Mouse (Mus musculus): ENCODE data around the gene Zranb2. TPM values are rescaled to one million over a fixed set of nuclear protein-coding genes. Genes with fewer than 3 reads are reported as not detected.

Gene Zranb2
- polyA plus RNA-seq (2011; ENCODE audit: insufficient read depth, insufficient read length, low read depth, missing spikeins), result 234 and 237 TPM in 2 replicates

- Histone ChIP-seq H3K4me3 (ENCODE audit: low read depth, low read length) (peak within 1 kb of the TSS; percentile 93), H3K4me1 (ENCODE audit: control insufficient read depth, insufficient read depth, low read length) (no peaks in the 10 kb centered on the region), H3K36me3 (ENCODE audit: control insufficient read depth, insufficient read depth, low read length, poor library complexity, severe bottlenecking) (peaks cover 24% of the 10 kb centered on the region), H3K9me3 (replicated peaks; ENCODE audit: control insufficient read depth, insufficient read depth, low read length, poor library complexity, severe bottlenecking) (0 out of 2 replicates have a peak, but pooled peaks cover 2% of the 10 kb centered on the region), H3K9ac (ENCODE audit: low read depth, poor library complexity, severe bottlenecking) (peak within 1 kb of the TSS; percentile 97), H3K27ac (ENCODE audit: insufficient read depth, low read length) (peak within 1 kb of the TSS; percentile 63), H3K27me3 (ENCODE audit: control insufficient read depth, insufficient read depth, low read length, poor library complexity, severe bottlenecking) (no peaks in the 10 kb centered on the region)
- TF ChIP-seq POLR2A (IDR thresholded peaks at IDR 0.05; ENCODE audit: insufficient read depth, low read length) (no peak), EP300 (IDR thresholded peaks at IDR 0.05; ENCODE audit: insufficient read depth, low read depth, low read length) (0 out of 2 replicates have a peak, but pooled peaks have one; percentile 10)
Measured at GRCm38 (mm10) chr3:157533964-157534785, at the start of gene Zranb2. Zranb2 (plus strand) TSS chr3:157534160.

- H3K9me3 ChIP-seq (replicated peaks; ENCODE audit: control insufficient read depth, insufficient read depth, low read length, poor library complexity, severe bottlenecking), result no peaks in the 10 kb centered on the region
- H3K36me3 ChIP-seq (ENCODE audit: control insufficient read depth, insufficient read depth, low read length, poor library complexity, severe bottlenecking), result no peaks in the 10 kb centered on the region
- no peaks in the 10 kb centered on the region for H3K4me1 ChIP-seq (ENCODE audit: control insufficient read depth, insufficient read depth, low read length)
- no peaks in the 10 kb centered on the region for H3K27me3 ChIP-seq (ENCODE audit: control insufficient read depth, insufficient read depth, low read length, poor library complexity, severe bottlenecking)
- H3K4me3 ChIP-seq (ENCODE audit: low read depth, low read length), result no peak overlapping the region
- H3K27ac ChIP-seq (ENCODE audit: insufficient read depth, low read length), result no peak overlapping the region
- no peak overlapping the region for H3K9ac ChIP-seq (ENCODE audit: low read depth, poor library complexity, severe bottlenecking)
- TF ChIP-seq CTCF (IDR thresholded peaks at IDR 0.05; ENCODE audit: low read depth, low read length) (no peak), POLR2A (IDR thresholded peaks at IDR 0.05; ENCODE audit: insufficient read depth, low read length) (no peak), EP300 (IDR thresholded peaks at IDR 0.05; ENCODE audit: insufficient read depth, low read depth, low read length) (no peak)
Measured at GRCm38 (mm10) chr3:157492043-157492442, 41.9 kb upstream of the Zranb2 start.

GRCm38 (mm10) chr3:157502216-157502615 is 31.7 kb upstream of the Zranb2 start:
- Histone ChIP-seq H3K36me3 (ENCODE audit: control insufficient read depth, insufficient read depth, low read length, poor library complexity, severe bottlenecking) (no peaks in the 10 kb centered on the region), H3K9me3 (replicated peaks; ENCODE audit: control insufficient read depth, insufficient read depth, low read length, poor library complexity, severe bottlenecking) (no peaks in the 10 kb centered on the region; the same call in 1 of the 2 replicates), H3K9ac (ENCODE audit: low read depth, poor library complexity, severe bottlenecking) (no peak overlapping the region), H3K27me3 (ENCODE audit: control insufficient read depth, insufficient read depth, low read length, poor library complexity, severe bottlenecking) (no peaks in the 10 kb centered on the region), H3K27ac (ENCODE audit: insufficient read depth, low read length) (no peak overlapping the region), H3K4me3 (ENCODE audit: low read depth, low read length) (no peak overlapping the region), H3K4me1 (ENCODE audit: control insufficient read depth, insufficient read depth, low read length) (no peaks in the 10 kb centered on the region)
- TF ChIP-seq CTCF (IDR thresholded peaks at IDR 0.05; ENCODE audit: low read depth, low read length) (no peak), EP300 (IDR thresholded peaks at IDR 0.05; ENCODE audit: insufficient read depth, low read depth, low read length) (no peak), POLR2A (IDR thresholded peaks at IDR 0.05; ENCODE audit: insufficient read depth, low read length) (no peak)

- Histone ChIP-seq H3K9me3 (replicated peaks; ENCODE audit: control insufficient read depth, insufficient read depth, low read length, poor library complexity, severe bottlenecking) (no peaks in the 10 kb centered on the region), H3K4me3 (ENCODE audit: low read depth, low read length) (no peak overlapping the region), H3K4me1 (ENCODE audit: control insufficient read depth, insufficient read depth, low read length) (no peaks in the 10 kb centered on the region), H3K27ac (ENCODE audit: insufficient read depth, low read length) (no peak overlapping the region), H3K9ac (ENCODE audit: low read depth, poor library complexity, severe bottlenecking) (no peak overlapping the region), H3K27me3 (ENCODE audit: control insufficient read depth, insufficient read depth, low read length, poor library complexity, severe bottlenecking) (no peaks in the 10 kb centered on the region), H3K36me3 (ENCODE audit: control insufficient read depth, insufficient read depth, low read length, poor library complexity, severe bottlenecking) (no peaks in the 10 kb centered on the region)
- TF ChIP-seq CTCF (IDR thresholded peaks at IDR 0.05; ENCODE audit: low read depth, low read length) (no peak), EP300 (IDR thresholded peaks at IDR 0.05; ENCODE audit: insufficient read depth, low read depth, low read length) (no peak)
Measured at GRCm38 (mm10) chr3:157514116-157514796, 19.7 kb upstream of the Zranb2 start.

GRCm38 (mm10) chr3:157516471-157516870 is 17.5 kb upstream of the Zranb2 start:
- Histone ChIP-seq H3K4me3 (ENCODE audit: low read depth, low read length) (no peak overlapping the region), H3K27ac (ENCODE audit: insufficient read depth, low read length) (no peak overlapping the region), H3K4me1 (ENCODE audit: control insufficient read depth, insufficient read depth, low read length) (no peaks in the 10 kb centered on the region), H3K36me3 (ENCODE audit: control insufficient read depth, insufficient read depth, low read length, poor library complexity, severe bottlenecking) (no peaks in the 10 kb centered on the region), H3K9me3 (replicated peaks; ENCODE audit: control insufficient read depth, insufficient read depth, low read length, poor library complexity, severe bottlenecking) (no peaks in the 10 kb centered on the region), H3K9ac (ENCODE audit: low read depth, poor library complexity, severe bottlenecking) (no peak overlapping the region), H3K27me3 (ENCODE audit: control insufficient read depth, insufficient read depth, low read length, poor library complexity, severe bottlenecking) (no peaks in the 10 kb centered on the region)
- TF ChIP-seq POLR2A (IDR thresholded peaks at IDR 0.05; ENCODE audit: insufficient read depth, low read length) (no peak), CTCF (IDR thresholded peaks at IDR 0.05; ENCODE audit: low read depth, low read length) (no peak), EP300 (IDR thresholded peaks at IDR 0.05; ENCODE audit: insufficient read depth, low read depth, low read length) (no peak)

- Histone ChIP-seq H3K27ac (ENCODE audit: insufficient read depth, low read length) (no peak overlapping the region), H3K9ac (ENCODE audit: low read depth, poor library complexity, severe bottlenecking) (no peak overlapping the region), H3K4me1 (ENCODE audit: control insufficient read depth, insufficient read depth, low read length) (no peaks in the 10 kb centered on the region), H3K4me3 (ENCODE audit: low read depth, low read length) (no peak overlapping the region), H3K36me3 (ENCODE audit: control insufficient read depth, insufficient read depth, low read length, poor library complexity, severe bottlenecking) (no peaks in the 10 kb centered on the region), H3K9me3 (replicated peaks; ENCODE audit: control insufficient read depth, insufficient read depth, low read length, poor library complexity, severe bottlenecking) (no peaks in the 10 kb centered on the region), H3K27me3 (ENCODE audit: control insufficient read depth, insufficient read depth, low read length, poor library complexity, severe bottlenecking) (no peaks in the 10 kb centered on the region)
- TF ChIP-seq EP300 (IDR thresholded peaks at IDR 0.05; ENCODE audit: insufficient read depth, low read depth, low read length), result no peak
- no peak for TF ChIP-seq POLR2A (IDR thresholded peaks at IDR 0.05; ENCODE audit: insufficient read depth, low read length)
- no peak for TF ChIP-seq CTCF (IDR thresholded peaks at IDR 0.05; ENCODE audit: low read depth, low read length)
Measured at GRCm38 (mm10) chr3:157517992-157518391, 16.0 kb upstream of the Zranb2 start.
